Mouse (Mus musculus) heart, postnatal 25 days (tissue): ENCODE results near the gene Olfr457. TPM values are rescaled to one million over a fixed set of nuclear protein-coding genes. Genes with fewer than 3 reads are reported as not detected.

Experiments
- total RNA-seq, 2 experiments: library from RNA; stranded (reverse); gene quantifications; 2 replicates each; pipeline ENCODE4 v1.2.3; 2021

The Olfr457 gene
- total RNA-seq, 2 experiments from 2014 or later = not detected

Other genes with a start within 250 kb of the Olfr457 start
- gene Gstk1, start 230.4 kb downstream of the Olfr457 start, total RNA-seq = 100 to 1,000 TPM; 119 to 129 TPM
- gene Tmem139, start 214.4 kb downstream of the Olfr457 start, total RNA-seq = under 1 TPM in 1 of 2 experiments, not detected in 1; 0.29 TPM
- 10 to 100 TPM; 10.5 to 11.7 TPM for gene Casp2, start 211.3 kb downstream of the Olfr457 start, total RNA-seq
- gene Clcn1, start 189.7 kb downstream of the Olfr457 start, total RNA-seq = 1 to 10 TPM; 4.3 to 4.9 TPM
- 1 to 10 TPM in 1 of 2 experiments, under 1 TPM in 1; 0.59 to 1.1 TPM for gene Fam131b, start 151.7 kb downstream of the Olfr457 start, total RNA-seq
- gene Zyx, start 126.7 kb downstream of the Olfr457 start, total RNA-seq = 10 to 100 TPM; 57.1 to 59.8 TPM
- gene Epha1, start 103.1 kb downstream of the Olfr457 start, total RNA-seq = under 1 TPM; 0.26 to 0.31 TPM
- under 1 TPM in 1 of 2 experiments, not detected in 1; 0.39 TPM for gene Tas2r143, start 76.1 kb downstream of the Olfr457 start, total RNA-seq
- not detected for gene Tas2r135, start 70.9 kb downstream of the Olfr457 start, total RNA-seq
- not detected for gene Tas2r126, start 41.8 kb downstream of the Olfr457 start, total RNA-seq
- not detected for gene Olfr458, start 11.1 kb downstream of the Olfr457 start, total RNA-seq
- not detected for gene Olfr456, start 10.9 kb upstream of the Olfr457 start, total RNA-seq
- gene Olfr455, start 71.3 kb upstream of the Olfr457 start, total RNA-seq = not detected
- not detected for gene Tcaf3, start 121.4 kb upstream of the Olfr457 start, total RNA-seq
- 1 to 10 TPM; 3.3 to 3.6 TPM for gene Tcaf2, start 168.9 kb upstream of the Olfr457 start, total RNA-seq
- gene Tcaf1, start 233.8 kb upstream of the Olfr457 start, total RNA-seq = 10 to 100 TPM; 12.3 to 15.9 TPM